Comparison of ENCODE assay signal across 20 mouse cellular contexts in the genomic region with DNA sequence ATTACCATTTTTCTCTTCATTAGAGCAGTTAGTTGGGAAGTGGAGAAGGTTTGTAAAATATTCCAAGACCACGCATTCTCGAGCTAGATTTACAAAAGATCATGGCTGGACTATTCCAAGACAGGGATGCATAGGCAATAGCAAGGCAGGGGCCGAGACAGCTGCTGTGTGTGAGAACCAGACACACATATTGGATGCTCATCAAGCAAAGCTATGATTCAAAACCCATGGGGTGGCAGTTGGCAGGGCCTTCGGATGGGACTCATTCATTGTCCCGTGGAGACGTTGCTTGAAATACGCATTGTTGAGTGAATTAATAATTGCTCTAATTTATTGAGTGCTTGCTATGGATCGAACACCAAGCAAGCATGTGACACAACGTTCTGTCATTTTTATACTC.
DNase-seq lines count a peak whose midpoint lies in the region; ATAC-seq lines count a peak whose summit lies in the region.
"Had no signal": no experiment of that assay in that cellular context is flagged by ENCODE, and none has a peak within 500 bp of the region (broad histone marks: within the 10 kb centered on the region; RNA-seq: fewer than 3 reads in every experiment).

No protein-coding gene starts in this region.

- WGBS in forebrain, embryonic 13.5 days, result 36% methylated on average over 9 of the region's 9 CpGs
- 28% methylated on average over 9 of the region's 9 CpGs for WGBS in forebrain, embryonic 16.5 days
- WGBS in midbrain, embryonic 11.5 days, result 89% methylated on average over 9 of the region's 9 CpGs
- 90% methylated on average over 9 of the region's 9 CpGs for WGBS in midbrain, embryonic 10.5 days

- H3K4me2 ChIP-seq in forebrain, embryonic 13.5 days, result no peak overlapping the region
- no peak overlapping the region for H3K4me2 ChIP-seq in forebrain, embryonic 16.5 days (ENCODE audit: low read length)
- H3K4me2 ChIP-seq in midbrain, embryonic 11.5 days, result no peak overlapping the region
- H3K4me2 ChIP-seq: embryonic facial prominence, embryonic 12.5 days; heart, embryonic 12.5 days; hindbrain, embryonic 15.5 days had no signal

- peaks cover 11% of the 10 kb centered on the region for H3K4me1 ChIP-seq in forebrain, embryonic 13.5 days
- H3K4me1 ChIP-seq in forebrain, embryonic 16.5 days (replicated peaks; ENCODE audit: control insufficient read depth, insufficient read depth, low read length), result 0 out of 2 replicates have a peak, but pooled peaks cover 2% of the 10 kb centered on the region
- H3K4me1 ChIP-seq in midbrain, embryonic 11.5 days (ENCODE audit: control insufficient read depth, insufficient read depth, low read length), result no peaks in the 10 kb centered on the region
- H3K4me1 ChIP-seq in midbrain, embryonic 10.5 days, result peaks cover 5% of the 10 kb centered on the region; the same call in 1 of the 2 replicates
- H3K4me1 ChIP-seq: embryonic facial prominence, embryonic 12.5 days; heart, embryonic 12.5 days had no signal

- no peak overlapping the region for H3K9ac ChIP-seq in forebrain, embryonic 13.5 days
- no peak overlapping the region for H3K9ac ChIP-seq in forebrain, embryonic 16.5 days (replicated peaks; ENCODE audit: low read depth, low read length)
- H3K9ac ChIP-seq in midbrain, embryonic 11.5 days (ENCODE audit: low read length), result no peak overlapping the region
- H3K9ac ChIP-seq: embryonic facial prominence, embryonic 12.5 days; heart, embryonic 12.5 days; hindbrain, embryonic 15.5 days had no signal

- no peaks in the 10 kb centered on the region for H3K9me3 ChIP-seq in forebrain, embryonic 13.5 days (replicated peaks)
- no peaks in the 10 kb centered on the region for H3K9me3 ChIP-seq in forebrain, embryonic 16.5 days (ENCODE audit: control insufficient read depth, low read length)
- H3K9me3 ChIP-seq in midbrain, embryonic 11.5 days (ENCODE audit: control insufficient read depth, low read length), result no peaks in the 10 kb centered on the region
- no peaks in the 10 kb centered on the region for H3K9me3 ChIP-seq in midbrain, embryonic 10.5 days (replicated peaks)
- H3K9me3 ChIP-seq: embryonic facial prominence, embryonic 12.5 days; heart, embryonic 12.5 days; hindbrain, embryonic 15.5 days had no signal

- no peaks in the 10 kb centered on the region for H3K27me3 ChIP-seq in forebrain, embryonic 13.5 days
- no peaks in the 10 kb centered on the region for H3K27me3 ChIP-seq in forebrain, embryonic 16.5 days (replicated peaks; ENCODE audit: control insufficient read depth, insufficient read depth, low read length)
- no peaks in the 10 kb centered on the region for H3K27me3 ChIP-seq in midbrain, embryonic 11.5 days (ENCODE audit: control insufficient read depth, insufficient read depth, low read length)
- no peaks in the 10 kb centered on the region for H3K27me3 ChIP-seq in midbrain, embryonic 10.5 days (ENCODE audit: low read depth, poor library complexity, severe bottlenecking)
- H3K27me3 ChIP-seq: embryonic facial prominence, embryonic 12.5 days; heart, embryonic 12.5 days; hindbrain, embryonic 15.5 days had no signal

- peak; percentile 58; the same call in 1 of the 2 replicates for ATAC-seq in forebrain, embryonic 13.5 days
- no peak for ATAC-seq in forebrain, embryonic 16.5 days
- no peak for ATAC-seq in midbrain, embryonic 11.5 days (ENCODE audit: low FRiP score)
- ATAC-seq: CD4-positive, CD25-positive, alpha-beta regulatory T cell, adult 4 months; inflammation-experienced regulatory T-cells, adult 6 months; intestine, postnatal 0 days had no signal

- peak; percentile 39 to 50 for DNase-seq in cerebellum, postnatal 10 days
- DNase-seq in cerebellum, adult 9-11 months, result no peak
- peak; percentile 9 for DNase-seq in gastrocnemius, postnatal 14 days
- DNase-seq in gastrocnemius, adult 8-10 months (ENCODE audit: low spot score in 2 of 2), result no peak
- peak; percentile 60 for DNase-seq in midbrain, embryonic 11.5 days (ENCODE audit: low spot score, missing footprints)
- no peak for DNase-seq in midbrain, embryonic 10.5 days (ENCODE audit: low spot score)
- DNase-seq: adrenal gland, postnatal 10 days; B cell, adult 2 months; cerebellum, adult 11-12 months; cerebellum, adult 9-10 months; kidney, adult 8-10 months had no signal

- intact Hi-C loops in gastrocnemius, postnatal 14 days (cut with DNase I; ENCODE audit: low total_unique reads), result no loop called here

- no peak overlapping the region for H3K4me3 ChIP-seq in forebrain, embryonic 13.5 days
- no peak overlapping the region for H3K4me3 ChIP-seq in forebrain, embryonic 16.5 days (replicated peaks; ENCODE audit: low read length)
- no peak overlapping the region for H3K4me3 ChIP-seq in midbrain, embryonic 11.5 days (ENCODE audit: low read depth, low read length)
- no peak overlapping the region for H3K4me3 ChIP-seq in midbrain, embryonic 10.5 days
- H3K4me3 ChIP-seq: embryonic facial prominence, embryonic 12.5 days; heart, embryonic 12.5 days; hindbrain, embryonic 15.5 days had no signal

- no peak overlapping the region for H3K27ac ChIP-seq in forebrain, embryonic 13.5 days
- no peak overlapping the region for H3K27ac ChIP-seq in forebrain, embryonic 16.5 days (ENCODE audit: low read length)
- no peak overlapping the region for H3K27ac ChIP-seq in midbrain, embryonic 11.5 days (ENCODE audit: low read depth, low read length)
- no peak overlapping the region for H3K27ac ChIP-seq in midbrain, embryonic 10.5 days (replicated peaks)
- H3K27ac ChIP-seq: embryonic facial prominence, embryonic 12.5 days; hindbrain, embryonic 15.5 days had no signal

- H3K36me3 ChIP-seq in forebrain, embryonic 13.5 days (ENCODE audit: poor library complexity, severe bottlenecking), result no peaks in the 10 kb centered on the region
- no peaks in the 10 kb centered on the region for H3K36me3 ChIP-seq in forebrain, embryonic 16.5 days (ENCODE audit: control insufficient read depth, insufficient read depth)
- H3K36me3 ChIP-seq in midbrain, embryonic 11.5 days (ENCODE audit: control insufficient read depth, insufficient read depth, low read length), result no peaks in the 10 kb centered on the region
- no peaks in the 10 kb centered on the region for H3K36me3 ChIP-seq in midbrain, embryonic 10.5 days
- H3K36me3 ChIP-seq: embryonic facial prominence, embryonic 12.5 days; G1E; heart, embryonic 12.5 days; hindbrain, embryonic 15.5 days had no signal

Comparison
In these comparisons a context has a peak if more than half of its experiments do, and no peak if none do; other contexts are left out.
1. DNase-seq: peak in cerebellum, postnatal 10 days (2 of 2), gastrocnemius, postnatal 14 days (single experiment) and midbrain, embryonic 11.5 days (single experiment); none in cerebellum, adult 9-11 months (single experiment), gastrocnemius, adult 8-10 months (0 of 2) and midbrain, embryonic 10.5 days (single experiment).